ENCODE assay signal across 9 mouse cellular contexts in the genomic region with DNA sequence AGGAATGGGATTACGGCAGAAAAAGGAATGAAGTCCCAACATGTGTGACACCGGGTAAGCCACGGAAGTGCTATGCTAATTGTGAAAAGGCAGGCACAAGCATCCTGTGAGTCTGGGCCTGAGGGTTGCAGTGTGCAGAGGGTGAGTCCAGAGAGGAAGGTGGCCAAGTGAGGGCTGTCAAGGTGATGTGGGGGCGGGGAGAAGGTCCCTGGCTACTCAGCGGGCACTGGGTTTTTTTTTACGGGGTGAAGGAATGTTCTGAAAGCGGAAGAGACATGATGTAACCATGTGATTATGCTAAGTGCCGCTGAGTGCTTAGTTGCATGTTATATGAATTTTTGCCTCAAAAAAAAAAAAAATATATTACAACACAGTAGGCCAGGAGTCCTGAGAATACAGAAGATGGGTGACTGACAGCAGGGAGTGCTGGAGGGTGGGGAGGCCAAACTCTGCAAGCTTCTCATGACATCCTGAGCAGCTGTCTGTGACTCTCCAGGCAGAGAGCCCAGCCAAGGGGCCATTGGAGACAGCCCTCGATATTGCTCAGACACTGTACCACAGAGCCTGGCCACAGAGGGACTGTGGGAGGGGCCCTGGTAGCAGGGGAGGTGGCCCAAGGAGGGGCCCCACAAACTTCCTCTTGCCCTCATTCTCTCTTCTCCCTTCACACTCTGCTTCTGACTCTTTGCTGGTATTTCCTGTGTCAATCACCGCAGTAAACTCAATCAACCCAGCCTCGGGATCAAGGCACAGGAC. TPM values are rescaled to one million over a fixed set of nuclear protein-coding genes. Genes with fewer than 3 reads are reported as not detected.
DNase-seq lines count a peak whose midpoint lies in the region; ATAC-seq lines count a peak whose summit lies in the region.
"Had no signal": no experiment of that assay in that cellular context is flagged by ENCODE, and none has a peak within 500 bp of the region (broad histone marks: within the 10 kb centered on the region; RNA-seq: fewer than 3 reads in every experiment).

No protein-coding gene starts in this region.

- H3K27ac ChIP-seq in midbrain, embryonic 12.5 days (replicated peaks): 0 out of 2 replicates have a peak overlapping the region, but pooled peaks have one; percentile 2
- no peak overlapping the region for H3K27ac ChIP-seq in midbrain, embryonic 11.5 days (ENCODE audit: low read depth, low read length)
- H3K27ac ChIP-seq in limb, embryonic 10.5 days: peak overlapping the region; percentile 66
- H3K27ac ChIP-seq: neural tube, embryonic 13.5 days had no signal

- no peaks in the 10 kb centered on the region for H3K27me3 ChIP-seq in midbrain, embryonic 12.5 days
- no peaks in the 10 kb centered on the region for H3K27me3 ChIP-seq in midbrain, embryonic 11.5 days (ENCODE audit: control insufficient read depth, insufficient read depth, low read length)
- no peaks in the 10 kb centered on the region for H3K27me3 ChIP-seq in limb, embryonic 10.5 days (ENCODE audit: low read depth, poor library complexity, severe bottlenecking)
- H3K27me3 ChIP-seq: neural tube, embryonic 13.5 days had no signal

- H3K36me3 ChIP-seq in midbrain, embryonic 12.5 days: peaks cover 22% of the 10 kb centered on the region
- 0 out of 2 replicates have a peak, but pooled peaks cover 5% of the 10 kb centered on the region for H3K36me3 ChIP-seq in midbrain, embryonic 11.5 days (ENCODE audit: control insufficient read depth, insufficient read depth, low read length)
- peaks cover 39% of the 10 kb centered on the region for H3K36me3 ChIP-seq in limb, embryonic 10.5 days

- H3K4me3 ChIP-seq in midbrain, embryonic 12.5 days: no peak overlapping the region
- H3K4me3 ChIP-seq in midbrain, embryonic 11.5 days (ENCODE audit: low read depth, low read length): no peak overlapping the region
- no peak overlapping the region for H3K4me3 ChIP-seq in limb, embryonic 10.5 days
- H3K4me3 ChIP-seq: neural tube, embryonic 13.5 days had no signal

- no peak overlapping the region for H3K4me2 ChIP-seq in midbrain, embryonic 12.5 days (replicated peaks)
- H3K4me2 ChIP-seq in midbrain, embryonic 11.5 days: no peak overlapping the region
- H3K4me2 ChIP-seq: neural tube, embryonic 13.5 days had no signal

- H3K4me1 ChIP-seq in midbrain, embryonic 12.5 days: peaks cover 40% of the 10 kb centered on the region
- peaks cover 18% of the 10 kb centered on the region for H3K4me1 ChIP-seq in midbrain, embryonic 11.5 days (ENCODE audit: control insufficient read depth, insufficient read depth, low read length)
- H3K4me1 ChIP-seq in limb, embryonic 10.5 days: peaks cover 60% of the 10 kb centered on the region

- no peak for DNase-seq in midbrain, embryonic 11.5 days (ENCODE audit: low spot score, missing footprints)
- peak; percentile 54 for DNase-seq in gastrocnemius, postnatal 10 days
- no peak for DNase-seq in limb, embryonic 10.5 days (ENCODE audit: low spot score)
- DNase-seq in cerebellum, adult 8-10 months: no peak
- no peak for DNase-seq in ovary, postnatal 10 days (ENCODE audit: low spot score)
- no peak for DNase-seq in right cerebral cortex, postnatal 36 days (ENCODE audit: low spot score in 2 of 2)

- WGBS in midbrain, embryonic 12.5 days: 80% methylated on average over 11 of the region's 11 CpGs
- WGBS in midbrain, embryonic 11.5 days: 80% methylated on average over 11 of the region's 11 CpGs
- 54% methylated on average over 11 of the region's 11 CpGs for WGBS in limb, embryonic 10.5 days

- H3K9me3 ChIP-seq in midbrain, embryonic 12.5 days: no peaks in the 10 kb centered on the region
- H3K9me3 ChIP-seq in midbrain, embryonic 11.5 days (ENCODE audit: control insufficient read depth, low read length): no peaks in the 10 kb centered on the region
- H3K9me3 ChIP-seq in limb, embryonic 10.5 days (replicated peaks): no peaks in the 10 kb centered on the region
- H3K9me3 ChIP-seq: neural tube, embryonic 13.5 days had no signal

- no peak for ATAC-seq in midbrain, embryonic 12.5 days (ENCODE audit: low FRiP score, low read depth)
- ATAC-seq in midbrain, embryonic 11.5 days (ENCODE audit: low FRiP score): no peak
- peak; percentile 43 for ATAC-seq in megakaryocyte-erythroid progenitor cell, adult 5-6 weeks (replicated peaks; ENCODE audit: low FRiP score, low TSS enrichment, poor library complexity, severe bottlenecking)

- H3K9ac ChIP-seq in midbrain, embryonic 12.5 days (replicated peaks): no peak overlapping the region
- H3K9ac ChIP-seq in midbrain, embryonic 11.5 days (ENCODE audit: low read length): no peak overlapping the region
- H3K9ac ChIP-seq: neural tube, embryonic 13.5 days had no signal

RNA-seq across cellular contexts. Expression of gene Akna, which starts 4.1 kb away (rescaled TPM):
- 16.3 and 16.8 TPM in 2 replicates for polyA plus RNA-seq in midbrain, embryonic 12.5 days (2016; fragmentation: Nextera tagmentation; extraction: Ambion mirVana)
- polyA plus RNA-seq in midbrain, embryonic 11.5 days (2014; fragmentation: Nextera tagmentation; extraction: Ambion mirVana): 7.0 and 9.1 TPM in 2 replicates
- 1 to 10 TPM; 2.5 to 4.4 TPM for total RNA-seq in gastrocnemius, postnatal 10 days (2021)
- polyA plus RNA-seq in limb, embryonic 10.5 days (2016; fragmentation: Nextera tagmentation; extraction: Ambion mirVana): 12.3 and 17.2 TPM in 2 replicates
- total RNA-seq in megakaryocyte-erythroid progenitor cell, adult 5-6 weeks (2014; fragmentation: Nextera tagmentation): 29.6 and 30.1 TPM in 2 replicates
- total RNA-seq in megakaryocyte-erythroid progenitor cell, adult 5-6 weeks (2017): 3.0 and 5.7 TPM in 2 replicates

RNA-seq across cellular contexts. Expression of gene Orm2, which starts 36.8 kb away (rescaled TPM):
- not detected in 2 replicates for polyA plus RNA-seq in midbrain, embryonic 12.5 days (2016; fragmentation: Nextera tagmentation; extraction: Ambion mirVana)
- polyA plus RNA-seq in midbrain, embryonic 11.5 days (2014; fragmentation: Nextera tagmentation; extraction: Ambion mirVana): not detected in 2 replicates
- under 1 TPM in 1 of 2 experiments, not detected in 1; 0.47 TPM for total RNA-seq in gastrocnemius, postnatal 10 days (2021)
- not detected in 2 replicates for polyA plus RNA-seq in limb, embryonic 10.5 days (2016; fragmentation: Nextera tagmentation; extraction: Ambion mirVana)
- total RNA-seq in megakaryocyte-erythroid progenitor cell, adult 5-6 weeks (2014; fragmentation: Nextera tagmentation): not detected in 2 replicates
- total RNA-seq in megakaryocyte-erythroid progenitor cell, adult 5-6 weeks (2017): not detected in 2 replicates
- polyA plus RNA-seq: neural tube, embryonic 13.5 days had no signal

RNA-seq across cellular contexts. Expression of gene Orm3, which starts 43.1 kb away (rescaled TPM):
- not detected in 2 replicates for polyA plus RNA-seq in midbrain, embryonic 12.5 days (2016; fragmentation: Nextera tagmentation; extraction: Ambion mirVana)
- polyA plus RNA-seq in midbrain, embryonic 11.5 days (2014; fragmentation: Nextera tagmentation; extraction: Ambion mirVana): not detected in 2 replicates
- total RNA-seq in gastrocnemius, postnatal 10 days (2021): not detected
- not detected in 2 replicates for polyA plus RNA-seq in limb, embryonic 10.5 days (2016; fragmentation: Nextera tagmentation; extraction: Ambion mirVana)
- not detected in 2 replicates for total RNA-seq in megakaryocyte-erythroid progenitor cell, adult 5-6 weeks (2014; fragmentation: Nextera tagmentation)
- not detected in 2 replicates for total RNA-seq in megakaryocyte-erythroid progenitor cell, adult 5-6 weeks (2017)
- polyA plus RNA-seq: neural tube, embryonic 13.5 days had no signal

RNA-seq across cellular contexts. Expression of gene Orm1, which starts 54.7 kb away (rescaled TPM):
- not detected in 2 replicates for polyA plus RNA-seq in midbrain, embryonic 12.5 days (2016; fragmentation: Nextera tagmentation; extraction: Ambion mirVana)
- not detected in 2 replicates for polyA plus RNA-seq in midbrain, embryonic 11.5 days (2014; fragmentation: Nextera tagmentation; extraction: Ambion mirVana)
- total RNA-seq in gastrocnemius, postnatal 10 days (2021): 1 to 10 TPM in 1 of 2 experiments, not detected in 1; 1.8 TPM
- not detected in 2 replicates for polyA plus RNA-seq in limb, embryonic 10.5 days (2016; fragmentation: Nextera tagmentation; extraction: Ambion mirVana)
- total RNA-seq in megakaryocyte-erythroid progenitor cell, adult 5-6 weeks (2014; fragmentation: Nextera tagmentation): not detected in 2 replicates
- 5.1 TPM in 1 of 2 replicates, not detected in the other for total RNA-seq in megakaryocyte-erythroid progenitor cell, adult 5-6 weeks (2017)
- polyA plus RNA-seq: neural tube, embryonic 13.5 days had no signal
